ENCODE assay signal across 9 mouse cellular contexts in the genomic region with DNA sequence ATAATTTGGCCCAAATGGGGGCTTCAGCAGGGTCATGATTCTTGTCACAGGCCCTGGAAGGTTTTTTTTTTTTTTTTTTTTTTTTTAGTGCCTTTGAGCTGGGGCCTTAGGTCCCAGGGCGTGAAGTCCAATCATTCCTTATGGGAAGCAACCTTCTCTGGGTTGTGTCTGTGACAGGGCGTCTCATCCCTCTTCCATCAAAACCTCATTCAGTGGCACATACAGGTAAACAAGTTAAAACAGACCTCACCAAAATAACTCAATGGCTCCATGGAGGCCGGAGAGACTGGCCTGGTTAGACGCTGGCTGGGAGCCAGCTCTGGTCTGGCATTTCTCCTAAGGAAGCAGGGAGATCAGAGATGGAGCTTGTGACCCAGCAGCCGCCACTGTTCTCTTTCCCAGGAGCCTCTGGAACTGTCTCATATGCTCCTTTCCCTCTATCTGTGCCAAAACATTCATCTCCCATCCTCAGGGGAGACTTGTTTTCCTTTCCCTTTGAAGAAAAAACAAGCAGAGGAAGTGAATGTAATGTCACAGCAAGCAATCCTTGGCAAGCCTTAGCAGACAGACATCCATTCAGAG. TPM values are rescaled to one million over a fixed set of nuclear protein-coding genes. Genes with fewer than 3 reads are reported as not detected.
A peak's percentile ranks its signal among the peaks of the same experiment; 100 is the strongest.
DNase-seq lines count a peak whose midpoint lies in the region; ATAC-seq and TF ChIP-seq lines count a peak whose summit lies in the region.
"Had no signal": no experiment of that assay in that cellular context is flagged by ENCODE, and none has a peak within 500 bp of the region (broad histone marks: within the 10 kb centered on the region; RNA-seq: fewer than 3 reads in every experiment).

No protein-coding gene starts in this region.

- no peak overlapping the region for H3K4me2 ChIP-seq in embryonic facial prominence, embryonic 14.5 days (ENCODE audit: low read depth, low read length)
- no peak overlapping the region for H3K4me2 ChIP-seq in heart, postnatal 0 days (ENCODE audit: low read depth, low read length)
- H3K4me2 ChIP-seq: neural tube, embryonic 12.5 days had no signal

- H3K36me3 ChIP-seq in embryonic facial prominence, embryonic 14.5 days (ENCODE audit: control insufficient read depth, insufficient read depth, low read length), result peaks cover 9% of the 10 kb centered on the region; the same call in 1 of the 2 replicates
- H3K36me3 ChIP-seq in embryonic facial prominence, embryonic 10.5 days (replicated peaks), result no peaks in the 10 kb centered on the region; the same call in 1 of the 2 replicates
- peaks cover 25% of the 10 kb centered on the region for H3K36me3 ChIP-seq in heart, postnatal 0 days (replicated peaks; ENCODE audit: control insufficient read depth, insufficient read depth, low read length)
- H3K36me3 ChIP-seq: neural tube, embryonic 12.5 days had no signal

- no peak for ATAC-seq in embryonic facial prominence, embryonic 14.5 days (ENCODE audit: low read depth)
- ATAC-seq in heart, postnatal 0 days (ENCODE audit: insufficient read depth, low read depth), result peak; percentile 49

- H3K9me3 ChIP-seq in embryonic facial prominence, embryonic 14.5 days (ENCODE audit: control insufficient read depth, low read length), result no peaks in the 10 kb centered on the region
- no peaks in the 10 kb centered on the region for H3K9me3 ChIP-seq in embryonic facial prominence, embryonic 10.5 days
- no peaks in the 10 kb centered on the region for H3K9me3 ChIP-seq in heart, postnatal 0 days (replicated peaks; ENCODE audit: control insufficient read depth, low read length)
- H3K9me3 ChIP-seq: neural tube, embryonic 12.5 days had no signal

- H3K27me3 ChIP-seq in embryonic facial prominence, embryonic 14.5 days (replicated peaks; ENCODE audit: control insufficient read depth, insufficient read depth, low read length), result no peaks in the 10 kb centered on the region
- no peaks in the 10 kb centered on the region for H3K27me3 ChIP-seq in embryonic facial prominence, embryonic 10.5 days (replicated peaks; ENCODE audit: low read depth, poor library complexity, severe bottlenecking)
- H3K27me3 ChIP-seq in heart, postnatal 0 days (ENCODE audit: control insufficient read depth, insufficient read depth, low read length), result no peaks in the 10 kb centered on the region
- H3K27me3 ChIP-seq: neural tube, embryonic 12.5 days had no signal

- no peak for TF ChIP-seq CTCF in heart, postnatal 0 days (IDR thresholded peaks at IDR 0.05; ENCODE audit: low read depth)

- H3K4me1 ChIP-seq in embryonic facial prominence, embryonic 14.5 days (ENCODE audit: control insufficient read depth, insufficient read depth, low read length), result 0 out of 2 replicates have a peak, but pooled peaks cover 3% of the 10 kb centered on the region
- H3K4me1 ChIP-seq in embryonic facial prominence, embryonic 10.5 days, result 0 out of 2 replicates have a peak, but pooled peaks cover 5% of the 10 kb centered on the region
- peaks cover 9% of the 10 kb centered on the region for H3K4me1 ChIP-seq in heart, postnatal 0 days (ENCODE audit: control insufficient read depth, insufficient read depth)
- H3K4me1 ChIP-seq: neural tube, embryonic 12.5 days had no signal

- H3K9ac ChIP-seq in embryonic facial prominence, embryonic 14.5 days (ENCODE audit: low read depth, low read length), result no peak overlapping the region
- no peak overlapping the region for H3K9ac ChIP-seq in heart, postnatal 0 days (replicated peaks; ENCODE audit: low read depth, low read length)
- H3K9ac ChIP-seq: neural tube, embryonic 12.5 days had no signal

- TF ChIP-seq EP300 in heart, postnatal 0 days (IDR thresholded peaks at IDR 0.05; ENCODE audit: low read depth), result no peak

- WGBS in embryonic facial prominence, embryonic 14.5 days, result 49% methylated on average over 5 of the region's 5 CpGs
- 76% methylated on average over 5 of the region's 5 CpGs for WGBS in embryonic facial prominence, embryonic 10.5 days
- 27% methylated on average over 5 of the region's 5 CpGs for WGBS in heart, postnatal 0 days

- DNase-seq in embryonic facial prominence, embryonic 14.5 days (ENCODE audit: low spot score), result peak; percentile 56
- DNase-seq in embryonic facial prominence, embryonic 10.5 days (ENCODE audit: low spot score), result no peak
- DNase-seq in 3T3-L1 (ENCODE audit: low read depth, low spot score), result peak; percentile 58
- peak; percentile 79 to 87 for DNase-seq in cerebellum, postnatal 25 days
- DNase-seq in heart, postnatal 0 days (ENCODE audit: low spot score), result peak; percentile 49
- peak; percentile 24 to 48 for DNase-seq in lung, adult 18-20 months
- DNase-seq in embryo, embryonic 10.5 days (ENCODE audit: low spot score), result no peak
- no peak for DNase-seq in spleen, postnatal 14 days (ENCODE audit: low spot score in 2 of 2)

- H3K4me3 ChIP-seq in embryonic facial prominence, embryonic 14.5 days (ENCODE audit: low read depth, low read length), result no peak overlapping the region
- no peak overlapping the region for H3K4me3 ChIP-seq in embryonic facial prominence, embryonic 10.5 days
- H3K4me3 ChIP-seq in heart, postnatal 0 days (ENCODE audit: low read depth, low read length), result no peak overlapping the region
- H3K4me3 ChIP-seq: neural tube, embryonic 12.5 days had no signal

- no peak overlapping the region for H3K27ac ChIP-seq in embryonic facial prominence, embryonic 14.5 days (replicated peaks; ENCODE audit: low read depth, low read length)
- H3K27ac ChIP-seq in embryonic facial prominence, embryonic 10.5 days (replicated peaks), result no peak overlapping the region
- 0 out of 2 replicates have a peak overlapping the region, but pooled peaks have one; percentile 6 for H3K27ac ChIP-seq in heart, postnatal 0 days (ENCODE audit: low read depth)
- H3K27ac ChIP-seq: neural tube, embryonic 12.5 days had no signal

RNA-seq across cellular contexts. Expression of a gene that starts 27.7 kb away (rescaled TPM):
- 103 and 105 TPM in 2 replicates for polyA plus RNA-seq in embryonic facial prominence, embryonic 14.5 days (2014; fragmentation: Nextera tagmentation; extraction: Ambion mirVana)
- polyA plus RNA-seq in embryonic facial prominence, embryonic 10.5 days (2016; fragmentation: Nextera tagmentation; extraction: Ambion mirVana), result 25.2 and 25.7 TPM in 2 replicates
- total RNA-seq in heart, postnatal 0 days (2014; rRNA removed; ENCODE audit: low replicate concordance), result 61.4 and 70.2 TPM in 2 replicates
- polyA plus RNA-seq in heart, postnatal 0 days (2015; fragmentation: Nextera tagmentation; extraction: Ambion mirVana), result 75.3 and 75.8 TPM in 2 replicates

RNA-seq across cellular contexts. Expression of a gene that starts 37.6 kb away (rescaled TPM):
- polyA plus RNA-seq in embryonic facial prominence, embryonic 14.5 days (2014; fragmentation: Nextera tagmentation; extraction: Ambion mirVana), result 17.1 TPM in 2 replicates
- polyA plus RNA-seq in embryonic facial prominence, embryonic 10.5 days (2016; fragmentation: Nextera tagmentation; extraction: Ambion mirVana), result 12.2 and 14.9 TPM in 2 replicates
- 20.5 and 47.7 TPM in 2 replicates for total RNA-seq in heart, postnatal 0 days (2014; rRNA removed; ENCODE audit: low replicate concordance)
- polyA plus RNA-seq in heart, postnatal 0 days (2015; fragmentation: Nextera tagmentation; extraction: Ambion mirVana), result 11.6 and 12.0 TPM in 2 replicates

RNA-seq across cellular contexts. Expression of a gene that starts 37.6 kb away (rescaled TPM):
- polyA plus RNA-seq in embryonic facial prominence, embryonic 14.5 days (2014; fragmentation: Nextera tagmentation; extraction: Ambion mirVana), result 38.2 and 40.0 TPM in 2 replicates
- polyA plus RNA-seq in embryonic facial prominence, embryonic 10.5 days (2016; fragmentation: Nextera tagmentation; extraction: Ambion mirVana), result 30.0 and 30.8 TPM in 2 replicates
- total RNA-seq in heart, postnatal 0 days (2014; rRNA removed; ENCODE audit: low replicate concordance), result 4.5 and 5.6 TPM in 2 replicates
- polyA plus RNA-seq in heart, postnatal 0 days (2015; fragmentation: Nextera tagmentation; extraction: Ambion mirVana), result 30.1 and 31.2 TPM in 2 replicates

Comparison
In these comparisons a context has a peak if more than half of its experiments do, and no peak if none do; other contexts are left out.
1. DNase-seq: peak in embryonic facial prominence, embryonic 14.5 days (single experiment), 3T3-L1 (single experiment), cerebellum, postnatal 25 days (2 of 2), heart, postnatal 0 days (single experiment) and lung, adult 18-20 months (2 of 2); none in embryonic facial prominence, embryonic 10.5 days (single experiment), embryo, embryonic 10.5 days (single experiment) and spleen, postnatal 14 days (0 of 2).